Mouse (Mus musculus) C2C12 (cell line): ENCODE data around the gene Tnni3k. TPM values are rescaled to one million over a fixed set of nuclear protein-coding genes. Genes with fewer than 3 reads are reported as not detected.
A peak's percentile ranks its signal among the peaks of the same experiment; 100 is the strongest.

Experiments used
- H3K27me3 ChIP-seq: one replicate; pipeline ENCODE4 v1.6.1; 2011; ENCODE audit not compliant: control insufficient read depth, insufficient read depth, insufficient read length
- H3K36me3 ChIP-seq: one replicate; pipeline ENCODE4 v1.6.1; 2011; ENCODE audit not compliant: control insufficient read depth, insufficient read depth
- H3K4me3 ChIP-seq: one replicate; pipeline ENCODE4 v1.5.1; 2011; ENCODE audit warnings: mild to moderate bottlenecking, control low read depth; ENCODE audit not compliant: poor library complexity, insufficient read depth, severe bottlenecking
- H3K79me2 ChIP-seq: one replicate; pipeline ENCODE4 v1.6.1; 2011; ENCODE audit not compliant: control insufficient read depth, insufficient read depth
- H3K79me3 ChIP-seq: one replicate; pipeline ENCODE4 v1.6.1; 2011; ENCODE audit warnings: low read depth, control low read depth
- H3ac ChIP-seq: one replicate; pipeline ENCODE3; 2011; ENCODE audit warnings: low read depth; ENCODE audit not compliant: control insufficient read depth, insufficient read length
- CEBPB ChIP-seq: IDR thresholded peaks from one replicate; pipeline ENCODE4 v1.6.1; 2011; ENCODE audit warnings: low read depth, mild to moderate bottlenecking, control low read depth, moderate library complexity
- CTCF ChIP-seq: IDR thresholded peaks from one replicate; pipeline ENCODE4 v1.5.1; 2011; ENCODE audit not compliant: control insufficient read depth, insufficient read depth, insufficient read length
- FOSL1 ChIP-seq: IDR thresholded peaks from one replicate; pipeline ENCODE4 v1.8.0; 2011; ENCODE audit warnings: mild to moderate bottlenecking, low read length; ENCODE audit not compliant: poor library complexity, insufficient read depth, severe bottlenecking
- MAX ChIP-seq: IDR thresholded peaks from one replicate; pipeline ENCODE4 v1.6.1; 2011; ENCODE audit warnings: mild to moderate bottlenecking, control low read depth
- MYOD1 ChIP-seq: IDR thresholded peaks from one replicate; pipeline ENCODE4 v1.6.1; 2011; ENCODE audit warnings: low read depth; ENCODE audit not compliant: control insufficient read depth, insufficient read length
- MYOG ChIP-seq: IDR thresholded peaks from one replicate; pipeline ENCODE4 v1.6.1; 2011; ENCODE audit not compliant: control insufficient read depth, insufficient read length; ENCODE audit errors: extremely low read depth
- USF1 ChIP-seq: IDR thresholded peaks from one replicate; pipeline ENCODE4 v1.6.1; 2011; ENCODE audit warnings: low read depth, mild to moderate bottlenecking, control low read depth, moderate library complexity
- polyA plus RNA-seq: library from polyadenylated mRNA; unstranded; fragments of >200 nt; fragmentation: generic; extraction: Trizol; gene quantifications from one replicate; pipeline ENCODE4 v1.2.1, GENCODE M21; 2012; ENCODE audit warnings: missing spikeins

Gene Tnni3k
- polyA plus RNA-seq, 1 experiment, result 0.30 TPM

DNA sequence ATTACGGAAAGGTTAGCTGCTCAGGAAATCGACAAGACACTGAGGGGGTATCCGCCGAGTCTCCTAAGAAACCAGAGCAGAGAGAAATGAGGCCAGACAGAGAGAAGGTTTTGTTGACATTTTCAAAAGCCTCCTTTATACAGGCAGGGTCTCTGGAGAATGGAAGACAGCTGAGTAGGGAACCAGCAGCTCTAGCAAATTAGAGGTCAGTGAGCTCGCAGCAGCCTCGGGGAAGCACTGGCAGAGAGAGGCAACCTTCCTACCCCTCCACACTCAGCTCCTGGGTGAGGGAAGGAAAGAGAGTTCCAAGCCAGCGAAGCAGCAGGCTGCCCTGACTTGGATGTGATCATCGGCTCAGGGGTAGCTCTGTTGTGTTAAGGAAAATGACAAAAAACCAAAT, 127.5 kb downstream of the Tnni3k start:
- TF ChIP-seq CEBPB, result no peak
- no peak for TF ChIP-seq USF1
- TF ChIP-seq MYOG, result no peak
- TF ChIP-seq CTCF, result no peak
- no peak for TF ChIP-seq MAX
- TF ChIP-seq FOSL1, result no peak
- no peak for TF ChIP-seq MYOD1
- no peaks in the 10 kb centered on the region for H3K79me2 ChIP-seq
- no peak overlapping the region for H3ac ChIP-seq
- H3K79me3 ChIP-seq, result no peaks in the 10 kb centered on the region
- H3K27me3 ChIP-seq, result no peaks in the 10 kb centered on the region
- no peak overlapping the region for H3K4me3 ChIP-seq
- H3K36me3 ChIP-seq, result no peaks in the 10 kb centered on the region

GRCm38 (mm10) chr3:154924936-154925335, 130.3 kb downstream of the Tnni3k start:
- Histone ChIP-seq H3K79me2 (no peaks in the 10 kb centered on the region), H3ac (no peak overlapping the region), H3K4me3 (no peak overlapping the region), H3K36me3 (no peaks in the 10 kb centered on the region), H3K27me3 (no peaks in the 10 kb centered on the region), H3K79me3 (no peaks in the 10 kb centered on the region)
- TF ChIP-seq MYOG (no peak), MAX (no peak), FOSL1 (no peak), USF1 (no peak), CEBPB (no peak), CTCF (no peak), MYOD1 (no peak)

GRCm38 (mm10) chr3:154915566-154915965, 139.6 kb downstream of the Tnni3k start:
- Histone ChIP-seq H3K4me3 (no peak overlapping the region), H3K79me3 (no peaks in the 10 kb centered on the region), H3K36me3 (no peaks in the 10 kb centered on the region), H3K79me2 (no peaks in the 10 kb centered on the region), H3K27me3 (no peaks in the 10 kb centered on the region), H3ac (no peak overlapping the region)
- TF ChIP-seq USF1 (no peak), CEBPB (no peak), MYOG (no peak), MAX (no peak), FOSL1 (no peak), MYOD1 (no peak)

- no peaks in the 10 kb centered on the region for H3K79me2 ChIP-seq
- no peak for TF ChIP-seq MAX
- no peak for TF ChIP-seq CTCF
- TF ChIP-seq USF1, result no peak
- no peak for TF ChIP-seq MYOG
- no peak for TF ChIP-seq CEBPB
- TF ChIP-seq MYOD1, result no peak
- no peak for TF ChIP-seq FOSL1
- H3K36me3 ChIP-seq, result no peaks in the 10 kb centered on the region
- no peaks in the 10 kb centered on the region for H3K79me3 ChIP-seq
- H3ac ChIP-seq, result no peak overlapping the region
- H3K27me3 ChIP-seq, result no peaks in the 10 kb centered on the region
- H3K4me3 ChIP-seq, result no peak overlapping the region
Observed at GRCm38 (mm10) chr3:154913641-154914040, 141.6 kb downstream of the Tnni3k start.

DNA sequence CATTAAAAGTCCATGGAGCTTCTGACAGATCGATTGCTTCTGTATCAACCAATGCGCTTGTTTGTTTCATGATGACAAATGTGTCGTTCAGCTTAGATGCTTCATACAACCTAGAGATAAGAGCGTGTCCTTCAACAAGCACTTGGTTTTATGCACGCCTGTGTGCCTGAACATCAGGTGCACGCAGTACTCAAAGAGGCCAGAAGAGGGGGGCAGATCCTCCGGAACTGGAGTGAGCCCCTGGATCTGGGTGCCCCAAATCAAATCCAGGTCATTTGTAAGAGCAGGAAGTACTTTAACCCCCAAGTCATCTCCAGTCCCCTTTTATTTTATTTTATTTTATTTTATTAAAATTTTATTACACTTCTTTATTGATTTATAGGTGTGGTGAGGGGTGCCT, 158.5 kb downstream of the Tnni3k start:
- Histone ChIP-seq H3K27me3 (no peaks in the 10 kb centered on the region), H3K36me3 (no peaks in the 10 kb centered on the region), H3K79me3 (no peaks in the 10 kb centered on the region), H3K4me3 (no peak overlapping the region), H3K79me2 (no peaks in the 10 kb centered on the region), H3ac (no peak overlapping the region)
- TF ChIP-seq CEBPB, result no peak
- no peak for TF ChIP-seq CTCF

GRCm38 (mm10) chr3:154893225-154893624, 162.0 kb downstream of the Tnni3k start:
- Histone ChIP-seq H3K79me3 (no peaks in the 10 kb centered on the region), H3K79me2 (no peaks in the 10 kb centered on the region), H3K4me3 (no peak overlapping the region), H3K27me3 (no peaks in the 10 kb centered on the region), H3K36me3 (no peaks in the 10 kb centered on the region), H3ac (no peak overlapping the region)
- no peak for TF ChIP-seq USF1
- TF ChIP-seq MYOD1, result peak; percentile 88

- Histone ChIP-seq H3K36me3 (no peaks in the 10 kb centered on the region), H3K79me2 (no peaks in the 10 kb centered on the region), H3K4me3 (no peak overlapping the region), H3K27me3 (no peaks in the 10 kb centered on the region), H3ac (no peak overlapping the region), H3K79me3 (no peaks in the 10 kb centered on the region)
- TF ChIP-seq MYOG, result no peak
- TF ChIP-seq USF1, result no peak
- no peak for TF ChIP-seq CEBPB
- TF ChIP-seq MYOD1, result no peak
- TF ChIP-seq FOSL1, result no peak
- no peak for TF ChIP-seq MAX
- no peak for TF ChIP-seq CTCF
Observed at GRCm38 (mm10) chr3:154885452-154885851, 169.8 kb downstream of the Tnni3k start.
